Mouse (Mus musculus) cortical plate, adult 2 months (tissue): ENCODE measurements around the gene Kcnh8.

Experiments used
- CTCF ChIP-seq: fragments of 200-500 bp; IDR thresholded peaks from 2 replicates; pipeline ENCODE4 v1.5.1; 2011; ENCODE audit warnings: mild to moderate bottlenecking, control low read depth, low read length; ENCODE audit not compliant: insufficient read depth; ENCODE audit errors: extremely low read depth
- POLR2A ChIP-seq: fragments of 200-500 bp; IDR thresholded peaks from 2 replicates; pipeline ENCODE4 v1.6.1; 2011; ENCODE audit warnings: mild to moderate bottlenecking, low read length, control low read depth; ENCODE audit not compliant: insufficient read depth; ENCODE audit errors: extremely low read depth

DNA sequence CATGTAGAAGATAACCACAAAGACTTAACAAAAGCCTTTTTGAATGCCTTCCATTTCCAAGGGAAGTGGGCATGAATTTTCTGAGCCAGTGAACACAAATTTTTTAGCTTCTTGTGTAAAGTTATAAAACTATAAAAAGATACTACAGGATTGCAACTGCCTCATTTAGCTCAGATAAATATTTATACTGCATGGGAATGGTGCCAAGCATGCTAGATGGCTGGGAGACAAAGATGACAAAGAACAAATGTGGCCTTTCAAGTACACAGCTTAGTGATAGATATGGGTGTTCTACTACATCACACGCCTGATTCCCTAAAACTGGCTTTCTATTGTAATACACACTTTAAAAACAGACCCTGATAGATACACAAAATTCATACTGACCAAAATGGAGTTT, 282.7 kb downstream of the Kcnh8 start:
- TF ChIP-seq POLR2A (no peak), CTCF (no peak)
